8 mouse cellular contexts compared by ENCODE assay signal in the genomic region with DNA sequence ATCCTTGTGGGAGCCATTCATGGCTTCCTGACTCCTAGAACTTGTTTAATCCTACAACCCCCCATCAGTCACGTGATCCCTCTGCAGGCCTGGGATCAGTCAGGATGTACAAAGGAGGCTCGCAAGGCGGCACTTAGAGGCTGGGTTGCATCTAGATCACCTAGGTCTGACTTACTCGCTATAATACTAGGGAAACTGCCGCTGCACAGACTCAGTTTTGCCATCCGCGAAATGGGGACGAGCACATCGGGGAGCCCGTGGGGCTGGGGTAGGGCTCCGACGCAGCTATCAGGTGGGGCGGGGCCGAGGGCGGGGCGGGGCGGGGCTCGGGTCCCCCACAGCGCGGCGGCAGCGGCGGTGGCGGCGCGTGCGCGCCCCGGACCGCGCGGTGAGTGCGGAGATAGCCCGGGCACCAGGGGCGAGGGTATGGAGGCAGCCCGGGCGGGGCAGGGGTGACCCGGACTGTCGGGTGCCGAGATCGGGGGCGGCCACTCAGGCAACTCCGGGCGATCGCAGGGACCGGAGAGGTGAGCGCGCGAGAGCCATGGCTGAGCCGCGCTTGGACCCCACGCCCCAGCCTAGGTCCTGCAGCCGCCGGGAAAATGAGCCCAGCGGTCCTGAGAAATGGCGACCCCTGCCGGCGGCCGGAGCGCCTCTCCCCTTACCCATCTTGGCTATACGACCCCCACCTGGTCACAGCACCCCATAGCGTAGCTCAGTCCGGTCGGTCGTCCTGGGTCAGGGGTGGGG. TPM values are rescaled to one million over a fixed set of nuclear protein-coding genes. Genes with fewer than 3 reads are reported as not detected.
DNase-seq lines count a peak whose midpoint lies in the region; ATAC-seq lines count a peak whose summit lies in the region.

Gene Gm20532, plus strand, starts transcription at position 346 of the 750 bp plus-strand sequence.

- peaks cover 12% of the 10 kb centered on the region for H3K4me1 ChIP-seq in forebrain, embryonic 16.5 days (replicated peaks; ENCODE audit: control insufficient read depth, insufficient read depth, low read length)
- H3K4me1 ChIP-seq in hindbrain, embryonic 15.5 days (replicated peaks), result peaks cover 14% of the 10 kb centered on the region

- H3K27me3 ChIP-seq in forebrain, embryonic 16.5 days (replicated peaks; ENCODE audit: control insufficient read depth, insufficient read depth, low read length), result no peaks in the 10 kb centered on the region
- H3K27me3 ChIP-seq in hindbrain, embryonic 15.5 days, result no peaks in the 10 kb centered on the region

- under 1% methylated on average over 55 of the region's 65 CpGs for WGBS in forebrain, embryonic 16.5 days
- WGBS in hindbrain, embryonic 15.5 days, result under 1% methylated on average over 64 of the region's 65 CpGs

- H3K9me3 ChIP-seq in forebrain, embryonic 16.5 days (ENCODE audit: control insufficient read depth, low read length), result no peaks in the 10 kb centered on the region
- H3K9me3 ChIP-seq in hindbrain, embryonic 15.5 days, result no peaks in the 10 kb centered on the region

- peak within 1 kb of the TSS; percentile 65 for H3K4me3 ChIP-seq in forebrain, embryonic 16.5 days (replicated peaks; ENCODE audit: low read length)
- peak within 1 kb of the TSS; percentile 66 for H3K4me3 ChIP-seq in hindbrain, embryonic 15.5 days

- peak; percentile 81 for ATAC-seq in forebrain, embryonic 16.5 days
- ATAC-seq in hindbrain, embryonic 15.5 days (ENCODE audit: low FRiP score, low read depth), result peak; percentile 86
- peak; percentile 23 for ATAC-seq in megakaryocyte-erythroid progenitor cell, adult 5-6 weeks (replicated peaks; ENCODE audit: low FRiP score, low TSS enrichment, poor library complexity, severe bottlenecking)

- H3K36me3 ChIP-seq in forebrain, embryonic 16.5 days (ENCODE audit: control insufficient read depth, insufficient read depth), result no peaks in the 10 kb centered on the region
- H3K36me3 ChIP-seq in hindbrain, embryonic 15.5 days, result no peaks in the 10 kb centered on the region

- peak within 1 kb of the TSS; percentile 18; the same call in 1 of the 2 replicates for H3K27ac ChIP-seq in forebrain, embryonic 16.5 days (ENCODE audit: low read length)
- peak within 1 kb of the TSS; percentile 52 for H3K27ac ChIP-seq in hindbrain, embryonic 15.5 days (replicated peaks)

- H3K9ac ChIP-seq in forebrain, embryonic 16.5 days (replicated peaks; ENCODE audit: low read depth, low read length), result peak within 1 kb of the TSS; percentile 82
- peak within 1 kb of the TSS; percentile 61 for H3K9ac ChIP-seq in hindbrain, embryonic 15.5 days

- intact Hi-C loops in left cerebral cortex, postnatal 14 days (cut with DNase I), result no loop called here

- DNase-seq in adrenal gland, adult (ENCODE audit: inconsistent age in 2 of 2, low spot score in 1 of 2), result peak; percentile 70 to 88
- DNase-seq in adrenal gland, adult 8-10 months, result no peak
- peak; percentile 53 for DNase-seq in cerebellum, adult 11-12 months
- DNase-seq in left cerebral cortex, postnatal 14 days (ENCODE audit: low spot score in 2 of 2), result peak; percentile 56 to 65
- peak; percentile 30 to 49 for DNase-seq in right cerebral cortex, postnatal 36 days (ENCODE audit: low spot score in 2 of 2)

- peak within 1 kb of the TSS; percentile 80 for H3K4me2 ChIP-seq in forebrain, embryonic 16.5 days (ENCODE audit: low read length)
- peak within 1 kb of the TSS; percentile 87 for H3K4me2 ChIP-seq in hindbrain, embryonic 15.5 days

RNA-seq across cellular contexts. Expression of gene Gm20532, which starts in this region (rescaled TPM):
- total RNA-seq in adrenal gland, adult 8-10 months (2022), result not detected
- polyA plus RNA-seq in forebrain, embryonic 16.5 days (2015; fragmentation: Nextera tagmentation; extraction: Ambion mirVana), result not detected in 2 replicates
- polyA plus RNA-seq in hindbrain, embryonic 15.5 days (2015; fragmentation: Nextera tagmentation; extraction: Ambion mirVana), result not detected in 2 replicates
- not detected for total RNA-seq in left cerebral cortex, postnatal 14 days (2021)
- total RNA-seq in megakaryocyte-erythroid progenitor cell, adult 5-6 weeks (2014; fragmentation: Nextera tagmentation), result not detected in 2 replicates
- total RNA-seq in megakaryocyte-erythroid progenitor cell, adult 5-6 weeks (2017), result not detected in 2 replicates

Comparison
In these comparisons a context has a peak if more than half of its experiments do, and no peak if none do; other contexts are left out.
1. Peak in ATAC-seq, H3K4me3 ChIP-seq, H3K27ac ChIP-seq, H3K9ac ChIP-seq and H3K4me2 ChIP-seq in forebrain, embryonic 16.5 days; RNA of the gene not detected or under 1 TPM.
2. Peak in ATAC-seq, H3K4me3 ChIP-seq, H3K27ac ChIP-seq, H3K9ac ChIP-seq and H3K4me2 ChIP-seq in hindbrain, embryonic 15.5 days; RNA of the gene not detected or under 1 TPM.
3. Peak in DNase-seq in left cerebral cortex, postnatal 14 days; RNA of the gene not detected or under 1 TPM.
4. Peak in ATAC-seq in megakaryocyte-erythroid progenitor cell, adult 5-6 weeks; RNA of the gene not detected or under 1 TPM.
5. ATAC-seq: peak in every context shown above with its lines; median percentile 86 in hindbrain, embryonic 15.5 days; 81 in forebrain, embryonic 16.5 days; 23 in megakaryocyte-erythroid progenitor cell, adult 5-6 weeks.